Mouse (Mus musculus): ENCODE measurements at regions not wholly inside any gene's neighbourhood (a gene's known extent, or its start where the extent isn't known, plus 50 kb on each side); places are given as distances from the start of the nearest gene placed in this dataset.

DNA sequence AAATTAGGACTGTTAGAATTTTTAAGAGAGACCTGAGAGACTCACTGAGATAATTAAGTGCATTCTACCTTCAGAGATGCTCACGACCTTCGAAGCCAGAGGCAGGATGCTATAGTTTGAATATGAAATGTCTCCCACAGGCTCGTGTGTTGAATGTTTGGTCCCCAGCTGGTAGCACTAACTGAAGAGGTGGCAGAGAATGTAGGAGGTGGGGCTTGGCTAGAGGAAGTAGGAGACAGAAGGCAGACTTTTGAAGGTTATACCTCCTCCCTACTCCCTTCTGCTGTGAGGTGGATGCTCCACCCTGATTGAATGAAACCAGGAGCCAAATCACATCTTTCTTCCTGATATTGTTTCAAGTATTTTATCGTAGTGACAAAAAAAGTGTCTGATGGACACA, 79.3 kb upstream of the Otos start:
- Histone ChIP-seq H3K36me3 (ENCODE audit: control insufficient read depth in 1 of 2, insufficient read depth in 2 of 2, low read length in 2 of 2) (no peaks in the 10 kb centered on the region), H3K27ac (ENCODE audit: control insufficient read depth, low read depth, low read length) (no peak overlapping the region), H3K27me3 (ENCODE audit: control insufficient read depth in 1 of 2, insufficient read depth in 2 of 2, low read length in 2 of 2) (no peaks in the 10 kb centered on the region; a peak in 1 of 4 replicates), H3K9ac (ENCODE audit: control insufficient read depth, low read depth, low read length, poor library complexity, severe bottlenecking) (no peak overlapping the region), H3K9me3 (replicated peaks; ENCODE audit: insufficient read depth, low read length) (no peaks in the 10 kb centered on the region), H3K79me2 (ENCODE audit: control insufficient read depth, insufficient read depth, low read length, poor library complexity) (no peaks in the 10 kb centered on the region), H3K4me1 (ENCODE audit: control insufficient read depth in 1 of 2, insufficient read depth in 2 of 2, low read length in 2 of 2) (no peaks in the 10 kb centered on the region), H3K4me3 (ENCODE audit: control insufficient read depth in 1 of 2, insufficient read depth in 1 of 2, low read depth in 2 of 2, low read length in 2 of 2) (no peak overlapping the region)
- TF ChIP-seq USF2 (IDR thresholded peaks at IDR 0.05; ENCODE audit: borderline replicate concordance in 1 of 2, insufficient read depth in 1 of 2, low read depth in 1 of 2, low read length in 2 of 2) (no peak), TAL1 (IDR thresholded peaks at IDR 0.05; ENCODE audit: low read length) (no peak), MEF2A (IDR thresholded peaks at IDR 0.05; ENCODE audit: extremely low read depth, insufficient replicate concordance, low read depth, low read length, poor library complexity, severe bottlenecking) (no peak), MAFK (IDR thresholded peaks at IDR 0.05; ENCODE audit: borderline replicate concordance, low read depth, low read length) (no peak), POLR2AphosphoS5 (IDR thresholded peaks at IDR 0.05; ENCODE audit: borderline replicate concordance, low read depth, low read length) (no peak), MYB (IDR thresholded peaks at IDR 0.05; ENCODE audit: low read depth, low read length) (no peak), SIN3A (IDR thresholded peaks at IDR 0.05; ENCODE audit: low read length) (no peak), TBP (IDR thresholded peaks at IDR 0.05; ENCODE audit: low read depth, low read length) (no peak), EP300 (IDR thresholded peaks at IDR 0.05; ENCODE audit: low read depth in 1 of 2, low read length in 2 of 2) (no peak), SMC3 (IDR thresholded peaks at IDR 0.05; ENCODE audit: low read depth, low read length) (no peak), BHLHE40 (IDR thresholded peaks at IDR 0.05; ENCODE audit: borderline replicate concordance, low read depth, low read length) (no peak), UBTF (IDR thresholded peaks at IDR 0.05; ENCODE audit: borderline replicate concordance, insufficient read depth, low read depth, low read length) (no peak), KAT2A (conservative IDR thresholded peaks at IDR 0.05; ENCODE audit: low read depth, low read length) (no peak)
- no peak for DNase-seq (ENCODE audit: low read depth, low spot score)

DNA sequence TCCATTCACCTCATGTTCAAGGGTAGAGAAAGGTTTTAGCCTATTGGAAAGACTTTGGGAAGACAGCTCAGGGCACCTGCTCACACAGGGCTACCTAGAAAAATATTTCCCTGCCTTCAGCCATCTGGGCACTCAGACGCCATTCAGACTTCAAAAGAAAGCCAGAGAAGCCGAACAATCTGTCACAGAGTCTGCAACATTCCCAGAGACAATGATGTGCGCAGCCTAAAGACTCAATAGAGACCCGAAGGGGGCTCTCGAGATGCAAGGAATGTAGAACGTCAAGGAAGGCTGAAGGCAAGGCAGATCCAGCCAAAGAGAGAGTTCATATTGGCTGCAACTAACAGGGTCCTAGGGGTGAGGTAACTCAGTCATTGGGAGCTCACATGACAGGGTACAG, 78.7 kb upstream of the Otos start:
- no peaks in the 10 kb centered on the region for H3K4me1 ChIP-seq (ENCODE audit: control insufficient read depth in 1 of 2, insufficient read depth in 2 of 2, low read length in 2 of 2)
- no peaks in the 10 kb centered on the region for H3K36me3 ChIP-seq (ENCODE audit: control insufficient read depth in 1 of 2, insufficient read depth in 2 of 2, low read length in 2 of 2)
- H3K4me3 ChIP-seq (ENCODE audit: control insufficient read depth in 1 of 2, insufficient read depth in 1 of 2, low read depth in 2 of 2, low read length in 2 of 2), result no peak overlapping the region
- DNase-seq (ENCODE audit: low read depth, low spot score), result no peak
- no peaks in the 10 kb centered on the region for H3K9me3 ChIP-seq (replicated peaks; ENCODE audit: insufficient read depth, low read length)
- no peak overlapping the region for H3K9ac ChIP-seq (ENCODE audit: control insufficient read depth, low read depth, low read length, poor library complexity, severe bottlenecking)
- TF ChIP-seq GABPA (IDR thresholded peaks at IDR 0.05; ENCODE audit: low read depth, low read length) (no peak), POLR2AphosphoS5 (IDR thresholded peaks at IDR 0.05; ENCODE audit: borderline replicate concordance, low read depth, low read length) (no peak), MYB (IDR thresholded peaks at IDR 0.05; ENCODE audit: low read depth, low read length) (no peak), CHD1 (IDR thresholded peaks at IDR 0.05; ENCODE audit: low read depth, low read length) (no peak), UBTF (IDR thresholded peaks at IDR 0.05; ENCODE audit: borderline replicate concordance, insufficient read depth, low read depth, low read length) (no peak), MAFK (IDR thresholded peaks at IDR 0.05; ENCODE audit: borderline replicate concordance, low read depth, low read length) (no peak), TBP (IDR thresholded peaks at IDR 0.05; ENCODE audit: low read depth, low read length) (no peak), BHLHE40 (IDR thresholded peaks at IDR 0.05; ENCODE audit: borderline replicate concordance, low read depth, low read length) (no peak), ETS1 (IDR thresholded peaks at IDR 0.05; ENCODE audit: low read depth, low read length) (no peak), USF1 (IDR thresholded peaks at IDR 0.05; ENCODE audit: low read depth, low read length) (no peak), RAD21 (IDR thresholded peaks at IDR 0.05; ENCODE audit: low read depth, low read length) (no peak), RCOR1 (IDR thresholded peaks at IDR 0.05; ENCODE audit: low read depth, low read length) (no peak), CTCF (IDR thresholded peaks at IDR 0.05 in 2 of 3, conservative IDR thresholded peaks at IDR 0.05 in 1 of 3; ENCODE audit: control insufficient read depth in 1 of 3, insufficient read depth in 1 of 3, low read depth in 2 of 3, low read length in 3 of 3, poor library complexity in 1 of 3, severe bottlenecking in 1 of 3) (no peak), NELFE (IDR thresholded peaks at IDR 0.05; ENCODE audit: low read depth, low read length) (no peak), USF2 (IDR thresholded peaks at IDR 0.05; ENCODE audit: borderline replicate concordance in 1 of 2, insufficient read depth in 1 of 2, low read depth in 1 of 2, low read length in 2 of 2) (no peak), POLR2AphosphoS2 (IDR thresholded peaks at IDR 0.05; ENCODE audit: low read length) (no peak), KAT2A (conservative IDR thresholded peaks at IDR 0.05; ENCODE audit: low read depth, low read length) (no peak), NRF1 (IDR thresholded peaks at IDR 0.05; ENCODE audit: insufficient read depth, low read depth, low read length, poor library complexity, severe bottlenecking) (no peak)
- no peak overlapping the region for H3K27ac ChIP-seq (ENCODE audit: control insufficient read depth, low read depth, low read length)
- no peaks in the 10 kb centered on the region; a peak in 1 of 4 replicates for H3K27me3 ChIP-seq (ENCODE audit: control insufficient read depth in 1 of 2, insufficient read depth in 2 of 2, low read length in 2 of 2)
- H3K79me2 ChIP-seq (ENCODE audit: control insufficient read depth, insufficient read depth, low read length, poor library complexity), result no peaks in the 10 kb centered on the region
